Mouse (Mus musculus): ENCODE data around the gene Tecr. TPM values are rescaled to one million over a fixed set of nuclear protein-coding genes. Genes with fewer than 3 reads are reported as not detected.

The Tecr gene
- polyA plus RNA-seq, 1 experiment from 2014 or later, result 497 TPM

- H3K27ac ChIP-seq (replicated peaks; ENCODE audit: low read depth, low read length), result peak overlapping the region; percentile 83
- DNase-seq (ENCODE audit: low spot score) (peak; percentile 99), ATAC-seq (ENCODE audit: low read depth) (peak; percentile 99)
- peak overlapping the region; percentile 67 for H3K4me3 ChIP-seq (ENCODE audit: low read depth, low read length)
- peak overlapping the region; percentile 77 for H3K9ac ChIP-seq (ENCODE audit: low read depth, low read length)
- H3K27me3 ChIP-seq (replicated peaks; ENCODE audit: control insufficient read depth, insufficient read depth, low read length), result no peaks in the 10 kb centered on the region
- peaks cover 10% of the 10 kb centered on the region for H3K4me1 ChIP-seq (ENCODE audit: control insufficient read depth, insufficient read depth, low read length)
- H3K36me3 ChIP-seq (ENCODE audit: control insufficient read depth, insufficient read depth, low read length), result peaks cover 3% of the 10 kb centered on the region; the same call in 1 of the 2 replicates
- under 1% methylated on average over 33 of the region's 43 CpGs for WGBS
- no peaks in the 10 kb centered on the region for H3K9me3 ChIP-seq (ENCODE audit: control insufficient read depth, low read length)
- peak overlapping the region; percentile 72 for H3K4me2 ChIP-seq (ENCODE audit: low read depth, low read length)
Observed at GRCm38 (mm10) chr8:83594167-83595049, 13.4 kb downstream of the Tecr start.

GRCm38 (mm10) chr8:83593325-83594166 is 14.2 kb downstream of the Tecr start:
- Histone ChIP-seq H3K36me3 (ENCODE audit: control insufficient read depth, insufficient read depth, low read length) (peaks cover 3% of the 10 kb centered on the region; the same call in 1 of the 2 replicates), H3K4me1 (ENCODE audit: control insufficient read depth, insufficient read depth, low read length) (peaks cover 10% of the 10 kb centered on the region), H3K4me3 (ENCODE audit: low read depth, low read length) (peak overlapping the region; percentile 67), H3K9ac (ENCODE audit: low read depth, low read length) (peak overlapping the region; percentile 77), H3K9me3 (ENCODE audit: control insufficient read depth, low read length) (no peaks in the 10 kb centered on the region), H3K27ac (replicated peaks; ENCODE audit: low read depth, low read length) (peak overlapping the region; percentile 61), H3K4me2 (ENCODE audit: low read depth, low read length) (peak overlapping the region; percentile 72), H3K27me3 (replicated peaks; ENCODE audit: control insufficient read depth, insufficient read depth, low read length) (no peaks in the 10 kb centered on the region)
- 5% methylated on average over 22 of the region's 22 CpGs for WGBS
- peak; percentile 18 for DNase-seq (ENCODE audit: low spot score)
- ATAC-seq (ENCODE audit: low read depth), result no peak

GRCm38 (mm10) chr8:83592682-83593081 is 15.1 kb downstream of the Tecr start:
- ATAC-seq (ENCODE audit: low read depth), result no peak
- Histone ChIP-seq H3K9ac (ENCODE audit: low read depth, low read length) (peak overlapping the region; percentile 77), H3K27me3 (replicated peaks; ENCODE audit: control insufficient read depth, insufficient read depth, low read length) (no peaks in the 10 kb centered on the region), H3K36me3 (ENCODE audit: control insufficient read depth, insufficient read depth, low read length) (peaks cover 3% of the 10 kb centered on the region; the same call in 1 of the 2 replicates), H3K27ac (replicated peaks; ENCODE audit: low read depth, low read length) (no peak overlapping the region), H3K4me3 (ENCODE audit: low read depth, low read length) (peak overlapping the region; percentile 67), H3K4me2 (ENCODE audit: low read depth, low read length) (peak overlapping the region; percentile 72), H3K4me1 (ENCODE audit: control insufficient read depth, insufficient read depth, low read length) (peaks cover 10% of the 10 kb centered on the region), H3K9me3 (ENCODE audit: control insufficient read depth, low read length) (no peaks in the 10 kb centered on the region)
- WGBS, result 44% methylated on average over 3 of the region's 3 CpGs
- DNase-seq (ENCODE audit: low spot score), result no peak

- H3K4me1 ChIP-seq (ENCODE audit: control insufficient read depth, insufficient read depth, low read length), result peaks cover 10% of the 10 kb centered on the region
- H3K27ac ChIP-seq (replicated peaks; ENCODE audit: low read depth, low read length), result no peak overlapping the region
- H3K36me3 ChIP-seq (ENCODE audit: control insufficient read depth, insufficient read depth, low read length), result peaks cover 9% of the 10 kb centered on the region
- DNase-seq (ENCODE audit: low spot score) (no peak), ATAC-seq (ENCODE audit: low read depth) (no peak)
- H3K27me3 ChIP-seq (replicated peaks; ENCODE audit: control insufficient read depth, insufficient read depth, low read length), result no peaks in the 10 kb centered on the region
- H3K9ac ChIP-seq (ENCODE audit: low read depth, low read length), result no peak overlapping the region
- H3K4me3 ChIP-seq (ENCODE audit: low read depth, low read length), result no peak overlapping the region
- WGBS, result 76% methylated on average over 7 of the region's 7 CpGs
- H3K9me3 ChIP-seq (ENCODE audit: control insufficient read depth, low read length), result no peaks in the 10 kb centered on the region
- H3K4me2 ChIP-seq (ENCODE audit: low read depth, low read length), result no peak overlapping the region
Observed at GRCm38 (mm10) chr8:83590488-83591023, 17.2 kb downstream of the Tecr start.

- 89% methylated on average over 5 of the region's 5 CpGs for WGBS
- no peak for DNase-seq (ENCODE audit: low spot score)
- H3K27me3 ChIP-seq (replicated peaks; ENCODE audit: control insufficient read depth, insufficient read depth, low read length), result no peaks in the 10 kb centered on the region
- H3K4me2 ChIP-seq (ENCODE audit: low read depth, low read length), result no peak overlapping the region
- H3K36me3 ChIP-seq (ENCODE audit: control insufficient read depth, insufficient read depth, low read length), result peaks cover 16% of the 10 kb centered on the region
- H3K9me3 ChIP-seq (ENCODE audit: control insufficient read depth, low read length), result no peaks in the 10 kb centered on the region
- no peak overlapping the region for H3K27ac ChIP-seq (replicated peaks; ENCODE audit: low read depth, low read length)
- no peak for ATAC-seq (ENCODE audit: low read depth)
- no peak overlapping the region for H3K4me3 ChIP-seq (ENCODE audit: low read depth, low read length)
- H3K4me1 ChIP-seq (ENCODE audit: control insufficient read depth, insufficient read depth, low read length), result peaks cover 10% of the 10 kb centered on the region
- H3K9ac ChIP-seq (ENCODE audit: low read depth, low read length), result no peak overlapping the region
Observed at GRCm38 (mm10) chr8:83588886-83589285, 18.9 kb downstream of the Tecr start.

- Histone ChIP-seq H3K4me2 (ENCODE audit: low read depth, low read length) (no peak overlapping the region), H3K9ac (ENCODE audit: low read depth, low read length) (no peak overlapping the region), H3K9me3 (ENCODE audit: control insufficient read depth, low read length) (no peaks in the 10 kb centered on the region), H3K36me3 (ENCODE audit: control insufficient read depth, insufficient read depth, low read length) (peaks cover 16% of the 10 kb centered on the region), H3K4me1 (ENCODE audit: control insufficient read depth, insufficient read depth, low read length) (peaks cover 4% of the 10 kb centered on the region), H3K27me3 (replicated peaks; ENCODE audit: control insufficient read depth, insufficient read depth, low read length) (no peaks in the 10 kb centered on the region), H3K4me3 (ENCODE audit: low read depth, low read length) (no peak overlapping the region), H3K27ac (replicated peaks; ENCODE audit: low read depth, low read length) (no peak overlapping the region)
- ATAC-seq (ENCODE audit: low read depth) (no peak), DNase-seq (ENCODE audit: low spot score) (no peak)
- 72% methylated on average over 6 of the region's 6 CpGs for WGBS
Observed at GRCm38 (mm10) chr8:83587644-83588043, 20.1 kb downstream of the Tecr start.

GRCm38 (mm10) chr8:83585333-83585732 is 22.4 kb downstream of the Tecr start:
- ATAC-seq (ENCODE audit: low read depth), result no peak
- H3K4me2 ChIP-seq (ENCODE audit: low read depth, low read length), result no peak overlapping the region
- H3K27ac ChIP-seq (replicated peaks; ENCODE audit: low read depth, low read length), result no peak overlapping the region
- H3K4me3 ChIP-seq (ENCODE audit: low read depth, low read length), result no peak overlapping the region
- H3K27me3 ChIP-seq (replicated peaks; ENCODE audit: control insufficient read depth, insufficient read depth, low read length), result no peaks in the 10 kb centered on the region
- H3K9me3 ChIP-seq (ENCODE audit: control insufficient read depth, low read length), result no peaks in the 10 kb centered on the region
- no peaks in the 10 kb centered on the region for H3K4me1 ChIP-seq (ENCODE audit: control insufficient read depth, insufficient read depth, low read length)
- no peak for DNase-seq (ENCODE audit: low spot score)
- H3K9ac ChIP-seq (ENCODE audit: low read depth, low read length), result no peak overlapping the region
- H3K36me3 ChIP-seq (ENCODE audit: control insufficient read depth, insufficient read depth, low read length), result peaks cover 13% of the 10 kb centered on the region; the same call in 1 of the 2 replicates
- WGBS, result 78% methylated on average over 3 of the region's 3 CpGs

- H3K27ac ChIP-seq (replicated peaks; ENCODE audit: low read depth, low read length), result no peak overlapping the region
- no peaks in the 10 kb centered on the region for H3K27me3 ChIP-seq (replicated peaks; ENCODE audit: control insufficient read depth, insufficient read depth, low read length)
- ATAC-seq (ENCODE audit: low read depth), result no peak
- no peak overlapping the region for H3K4me3 ChIP-seq (ENCODE audit: low read depth, low read length)
- H3K4me1 ChIP-seq (ENCODE audit: control insufficient read depth, insufficient read depth, low read length), result no peaks in the 10 kb centered on the region
- H3K36me3 ChIP-seq (ENCODE audit: control insufficient read depth, insufficient read depth, low read length), result peaks cover 13% of the 10 kb centered on the region; the same call in 1 of the 2 replicates
- WGBS, result 67% methylated on average over 1 of the region's 1 CpGs
- no peak for DNase-seq (ENCODE audit: low spot score)
- H3K9me3 ChIP-seq (ENCODE audit: control insufficient read depth, low read length), result no peaks in the 10 kb centered on the region
- H3K9ac ChIP-seq (ENCODE audit: low read depth, low read length), result no peak overlapping the region
- no peak overlapping the region for H3K4me2 ChIP-seq (ENCODE audit: low read depth, low read length)
Observed at GRCm38 (mm10) chr8:83584771-83585170, 23.0 kb downstream of the Tecr start.
